Mouse (Mus musculus): ENCODE measurements at regions not wholly inside any gene's neighbourhood (a gene's known extent, or its start where the extent isn't known, plus 50 kb on each side); places are given as distances from the start of the nearest gene placed in this dataset.

- TF ChIP-seq CTCF (IDR thresholded peaks at IDR 0.05; ENCODE audit: insufficient read depth, low read depth, low read length) (no peak), POLR2A (IDR thresholded peaks at IDR 0.05; ENCODE audit: insufficient read depth, low read depth, low read length) (no peak)
These were observed 191.3 kb upstream of the Eya4 start for GRCm38 (mm10) chr10:23541914-23542313.

All from olfactory bulb, adult 2 months (tissue).